Mouse (Mus musculus) WW6 (cell line): ENCODE measurements around the gene A030003K21Rik.
"Not testable (repeated sequence)": the region's sequence is repeated elsewhere in the genome, so short reads cannot be mapped to it uniquely, and the experiment has no call there.

Experiments
- DNase-seq: peaks from one replicate; pipeline ENCODE4 v3.0.0-alpha.2; 2013; ENCODE audit warnings: low read depth, low spot score

A030003K21Rik gene

DNA sequence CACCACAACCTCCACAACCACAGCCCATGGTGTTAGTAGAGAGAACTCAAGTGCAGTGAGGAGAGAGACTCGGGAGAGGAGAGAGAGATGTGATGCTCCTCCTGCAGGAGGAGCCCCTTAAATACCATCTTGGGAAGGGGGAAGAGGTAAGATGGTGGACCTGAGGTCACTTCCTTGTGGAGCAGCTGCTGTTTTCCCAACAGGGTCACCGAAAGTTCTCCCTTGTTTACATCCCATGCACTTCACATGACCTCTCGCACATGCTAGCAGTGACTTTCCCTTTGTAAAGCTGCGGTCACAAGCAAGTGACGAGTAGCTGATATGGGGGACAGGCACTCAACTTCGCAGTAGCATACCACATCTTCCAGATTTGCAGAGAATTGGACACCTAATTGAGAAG, at the start of gene A030003K21Rik:
A030003K21Rik (minus strand) TSS at position 94 of the 400 bp plus-strand sequence.
- DNase-seq, result not testable (repeated sequence)

DNA sequence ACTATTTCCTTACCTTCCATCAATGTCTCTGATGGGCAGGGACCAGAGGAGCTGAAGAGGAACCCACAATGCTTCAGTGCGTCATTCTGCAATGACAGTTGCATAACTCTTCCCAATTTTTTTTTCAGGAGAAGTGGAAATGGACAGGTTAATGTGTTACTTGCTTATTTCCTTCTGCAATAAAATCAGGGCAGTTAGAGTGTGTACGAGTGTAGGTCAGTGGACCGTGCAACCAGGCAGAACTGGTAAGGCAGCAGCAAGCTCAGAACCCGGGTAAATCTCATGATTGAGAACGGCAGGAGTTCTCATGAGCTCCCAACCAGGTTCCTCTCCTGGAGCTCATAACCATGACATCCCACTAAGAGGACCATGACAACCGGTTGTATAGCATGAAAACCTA, 48.9 kb upstream of the A030003K21Rik start:
- DNase-seq, result no peak

DNA sequence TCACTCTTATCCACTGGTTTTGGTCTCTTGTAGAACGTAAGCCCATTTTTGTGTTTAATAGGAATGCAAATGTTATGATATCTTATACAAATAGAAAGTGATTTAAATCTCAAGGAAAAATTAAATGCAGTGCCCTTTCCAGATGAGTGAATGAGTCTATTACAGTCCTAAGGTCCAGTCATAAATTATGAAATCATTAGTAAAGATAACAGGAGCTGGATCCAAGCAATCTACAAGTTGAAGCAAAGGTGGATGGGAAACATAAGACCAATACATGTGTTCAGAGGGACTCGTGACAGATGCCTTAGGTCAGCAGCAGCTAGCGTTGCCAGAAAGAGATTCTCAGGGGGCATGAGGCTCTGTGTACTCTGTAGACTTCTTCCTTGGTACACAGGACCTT, 48.4 kb upstream of the A030003K21Rik start:
- DNase-seq, result no peak

DNA sequence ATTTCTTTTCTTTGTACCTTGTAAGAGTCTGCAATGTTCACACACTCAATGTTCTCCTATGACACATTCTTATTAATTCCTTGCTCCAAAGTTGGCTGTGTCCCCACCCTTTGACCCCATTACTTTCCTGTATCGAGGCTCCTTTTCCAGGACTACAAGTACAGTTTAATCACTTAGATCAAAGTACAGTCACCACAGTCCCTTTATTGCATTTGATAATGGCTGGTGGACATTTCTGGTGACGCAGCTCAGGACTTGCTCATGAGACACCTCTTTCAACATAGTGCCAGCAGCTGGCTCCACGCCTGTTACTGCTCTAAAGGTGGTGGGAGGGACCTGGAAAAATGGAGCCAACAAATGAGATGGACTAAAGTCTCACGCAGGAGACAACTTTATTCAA, 47.9 kb upstream of the A030003K21Rik start:
- no peak for DNase-seq

DNA sequence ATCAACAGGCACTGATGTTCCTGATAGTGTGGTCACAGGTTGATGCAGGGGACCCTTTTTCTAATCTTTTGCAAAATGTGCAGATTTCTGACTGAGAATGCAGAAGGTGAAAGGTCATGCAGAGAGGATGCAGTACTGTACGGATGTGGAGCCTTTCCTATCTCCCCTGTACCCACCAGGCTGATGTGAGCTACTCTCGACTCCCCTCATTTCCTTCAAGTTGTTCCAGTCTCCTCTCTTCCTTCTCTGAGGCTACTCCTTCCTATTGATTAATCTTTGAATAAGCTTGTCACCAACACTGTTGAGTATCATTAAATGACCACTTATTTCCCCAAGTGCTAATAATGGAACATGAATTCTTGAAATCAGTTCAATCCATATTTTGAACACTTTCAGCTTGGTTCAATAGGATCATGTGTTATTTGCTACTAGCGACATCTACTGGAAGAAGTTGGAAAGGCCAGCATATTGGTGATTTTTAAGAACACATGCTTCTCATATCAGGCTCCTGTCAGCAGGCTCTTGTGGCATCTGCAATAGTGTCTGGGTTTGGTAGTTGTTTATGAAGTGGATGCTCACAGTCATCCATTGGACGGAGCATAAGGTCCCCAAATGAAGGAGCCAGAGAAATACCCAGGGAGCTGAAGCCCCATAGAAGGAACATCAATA, 44.5 kb upstream of the A030003K21Rik start:
- peak; percentile 11 for DNase-seq

DNA sequence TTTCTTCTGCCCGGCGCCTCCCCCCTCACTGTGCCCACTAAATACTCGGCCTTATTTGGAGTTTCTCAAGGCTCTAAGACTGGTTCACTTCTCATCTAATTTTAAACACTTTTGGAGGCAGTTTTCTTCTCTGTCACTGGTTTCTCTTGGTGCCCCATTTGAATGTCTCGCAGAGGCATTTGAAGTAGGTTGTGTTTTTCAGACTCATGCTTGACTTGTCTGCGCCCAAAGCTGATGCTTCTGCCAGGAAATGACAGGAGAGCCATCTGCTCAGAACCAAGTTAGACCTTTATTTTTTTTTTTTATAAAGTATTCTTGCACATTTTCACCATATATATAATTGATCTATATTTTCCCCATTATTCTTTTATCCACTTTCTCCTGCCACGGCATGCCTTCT, 43.5 kb upstream of the A030003K21Rik start:
- no peak for DNase-seq

DNA sequence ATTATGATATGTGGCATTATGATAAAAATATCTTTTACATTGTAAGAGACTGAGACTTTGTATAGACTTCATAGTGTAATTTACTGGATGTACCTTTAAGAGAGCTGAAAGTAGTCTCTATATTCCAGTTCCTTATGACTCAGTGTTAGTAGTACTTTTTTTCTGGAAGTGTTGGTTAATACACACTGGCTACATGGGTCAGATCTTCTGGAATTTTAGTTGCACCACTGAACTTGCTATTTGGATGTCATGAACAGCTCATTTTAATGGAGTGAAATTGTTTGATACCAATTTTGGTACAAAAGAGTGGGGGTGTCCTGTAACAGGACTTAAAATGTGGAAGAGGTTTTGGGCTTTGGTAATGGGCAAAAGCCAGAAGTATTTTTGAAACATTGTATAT, 34.7 kb upstream of the A030003K21Rik start:
- no peak for DNase-seq

DNA sequence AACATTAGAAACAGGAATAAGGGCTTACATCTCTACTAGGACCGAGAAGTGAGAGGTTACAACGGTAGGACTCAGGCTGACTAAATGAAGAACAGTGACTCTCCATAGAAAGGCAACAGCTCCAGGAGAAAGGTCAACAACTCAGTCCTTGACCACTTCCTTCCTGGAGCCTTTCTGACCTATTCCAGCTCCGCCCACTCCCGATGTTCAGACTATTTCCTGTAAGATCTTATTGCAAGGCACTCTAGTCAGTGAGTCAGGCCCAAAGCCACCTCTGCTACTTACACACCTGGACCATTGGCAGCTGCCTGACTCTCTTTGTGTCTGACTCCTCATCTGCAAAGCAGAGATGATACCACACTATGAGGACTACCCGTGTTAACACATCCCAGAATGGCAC, 32.6 kb upstream of the A030003K21Rik start:
- no peak for DNase-seq

DNA sequence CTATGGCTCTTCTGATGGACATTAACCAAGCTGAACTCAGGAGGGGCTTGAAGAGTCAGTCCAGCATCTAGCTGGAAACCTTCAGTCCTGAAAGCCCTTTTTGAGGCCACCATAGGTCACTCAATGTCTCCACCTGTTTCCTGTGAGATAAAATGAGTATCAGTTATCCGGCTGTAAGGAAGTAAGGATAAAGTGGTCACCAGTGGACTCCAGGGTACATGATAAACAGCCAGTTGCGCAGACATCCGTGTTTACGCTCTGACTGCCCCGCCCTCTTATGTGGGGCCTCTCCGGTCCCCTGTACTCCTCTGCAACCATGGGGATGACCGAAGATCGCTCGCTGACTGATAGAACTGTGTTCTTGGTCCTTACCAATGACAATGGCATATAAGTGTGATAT, 31.2 kb upstream of the A030003K21Rik start:
- DNase-seq, result no peak

DNA sequence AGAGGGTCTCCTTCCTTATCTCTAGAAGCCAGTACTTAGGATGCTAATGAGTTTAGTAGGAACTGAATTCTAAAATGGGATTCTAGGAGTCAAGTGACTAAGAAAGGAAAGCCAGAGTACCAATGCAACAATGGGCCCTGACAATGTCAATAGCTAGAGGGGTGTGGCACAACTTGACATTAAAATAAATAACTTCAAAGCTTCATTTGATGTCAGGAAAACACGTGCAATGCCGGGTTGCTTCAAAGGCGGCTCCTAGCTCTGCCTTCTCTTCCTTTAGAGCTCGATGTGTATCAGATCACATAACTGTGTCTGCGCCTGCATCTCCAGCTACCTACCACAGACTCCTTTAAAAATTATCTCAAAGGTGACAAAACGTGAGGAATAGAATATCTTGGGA, 30.7 kb upstream of the A030003K21Rik start:
- DNase-seq, result no peak

DNA sequence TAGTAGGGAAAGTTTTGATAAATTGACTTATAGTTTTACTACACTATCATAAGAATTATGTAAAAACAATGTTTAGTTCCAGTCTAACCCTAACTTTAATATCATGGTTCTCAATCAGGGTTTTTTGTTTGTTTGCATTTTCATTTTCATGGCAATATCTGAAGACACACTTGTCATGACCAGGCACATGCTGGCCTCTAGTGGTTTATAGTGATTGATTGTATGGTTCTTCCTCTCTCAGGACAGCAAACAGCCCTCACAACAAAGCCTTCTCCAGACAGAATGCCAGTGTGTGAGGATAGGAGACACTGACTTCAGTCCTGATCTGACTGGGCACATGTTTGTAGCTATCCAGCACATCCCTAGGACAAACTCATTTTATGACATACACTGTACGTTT, 30.1 kb upstream of the A030003K21Rik start:
- no peak for DNase-seq

DNA sequence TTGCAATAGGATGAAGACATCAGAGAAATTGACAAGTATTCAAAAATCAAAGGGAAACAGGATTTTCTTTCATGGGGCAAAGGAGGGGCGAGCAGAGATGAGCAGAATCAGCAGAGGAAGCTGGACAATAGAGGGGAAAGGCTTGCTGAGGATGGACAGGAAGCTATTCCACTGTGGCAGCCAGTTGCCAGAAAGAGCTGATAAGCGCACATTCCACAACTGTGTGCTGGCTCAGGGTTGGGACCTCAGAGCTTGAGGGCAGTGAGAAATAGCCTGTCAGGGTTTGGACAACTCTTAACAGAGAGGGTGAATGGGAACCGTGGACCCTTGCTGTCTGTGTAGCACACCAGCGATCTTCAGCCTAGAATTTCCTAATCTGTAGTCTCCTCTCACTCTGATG, 28.9 kb upstream of the A030003K21Rik start:
- DNase-seq, result no peak

DNA sequence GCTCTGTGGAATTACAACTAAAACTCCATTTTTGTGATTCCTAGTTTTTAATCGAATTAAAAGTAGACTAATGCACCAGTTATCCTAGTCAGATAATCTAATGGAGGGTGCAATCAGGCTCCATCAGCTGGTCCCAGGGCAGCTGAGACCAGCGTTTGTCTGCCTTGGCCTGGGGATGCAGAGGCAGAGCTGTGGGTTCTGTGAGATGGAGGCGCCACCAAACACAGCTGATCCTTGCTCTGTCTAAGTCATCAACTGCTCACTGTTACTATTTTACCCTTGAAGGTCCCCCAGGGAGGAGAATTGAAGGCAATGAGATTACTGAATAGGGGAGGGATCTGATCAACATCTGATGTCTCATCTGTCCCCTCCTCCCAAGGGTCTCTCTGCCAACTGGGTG, 23.2 kb upstream of the A030003K21Rik start:
- DNase-seq, result no peak

DNA sequence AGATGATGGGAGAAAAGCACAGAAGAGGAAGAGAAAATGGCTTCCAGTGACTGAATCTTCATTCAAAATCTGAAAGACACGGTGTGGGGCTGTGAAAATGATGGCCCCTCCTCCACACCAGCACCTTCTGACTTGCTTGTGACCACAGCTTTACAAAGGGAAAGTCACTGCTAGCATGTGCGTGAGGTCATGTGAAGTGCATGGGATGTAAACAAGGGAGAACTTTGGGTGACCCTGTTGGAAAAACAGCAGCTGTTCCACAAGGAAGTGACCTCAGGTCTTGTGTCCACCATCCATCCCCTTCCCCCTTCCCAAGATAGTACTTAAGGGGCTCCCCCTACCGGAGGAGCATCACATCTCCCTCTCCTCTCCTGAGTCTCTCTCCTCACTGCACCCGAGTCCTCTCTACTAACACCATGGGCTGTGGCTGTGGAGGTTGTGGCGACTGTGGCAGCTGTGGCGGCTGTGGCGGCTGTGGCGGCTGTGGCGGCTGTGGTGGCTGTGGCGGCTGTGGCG, 16.7 kb upstream of the A030003K21Rik start, which contains the start of gene Gm47955:
Gm47955 (plus strand) TSS at position 417 of the 516 bp plus-strand sequence.
- peak; percentile 9 for DNase-seq

DNA sequence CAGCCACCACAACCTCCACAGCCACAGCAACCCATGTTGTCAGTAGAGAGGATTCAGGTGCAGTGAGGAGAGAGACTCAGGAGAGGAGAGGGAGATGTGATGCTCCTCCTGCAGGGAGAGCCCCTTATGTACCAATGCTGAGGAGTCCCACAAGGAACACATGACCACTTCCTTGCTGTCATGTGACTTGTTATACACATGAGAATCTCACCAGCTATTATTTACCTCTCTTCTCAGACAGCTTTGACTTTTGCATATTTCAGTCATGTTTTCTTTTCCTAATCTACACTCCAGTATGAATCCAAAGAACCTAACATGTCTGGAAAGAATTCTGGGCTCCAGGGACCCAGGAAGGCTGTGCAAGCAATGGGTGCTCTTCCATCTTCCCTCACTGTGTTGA, 12.7 kb upstream of the A030003K21Rik start, which contains the start of gene Gm7544:
Gm7544 (minus strand) TSS at position 101 of the 400 bp plus-strand sequence.
- not testable (repeated sequence) for DNase-seq

DNA sequence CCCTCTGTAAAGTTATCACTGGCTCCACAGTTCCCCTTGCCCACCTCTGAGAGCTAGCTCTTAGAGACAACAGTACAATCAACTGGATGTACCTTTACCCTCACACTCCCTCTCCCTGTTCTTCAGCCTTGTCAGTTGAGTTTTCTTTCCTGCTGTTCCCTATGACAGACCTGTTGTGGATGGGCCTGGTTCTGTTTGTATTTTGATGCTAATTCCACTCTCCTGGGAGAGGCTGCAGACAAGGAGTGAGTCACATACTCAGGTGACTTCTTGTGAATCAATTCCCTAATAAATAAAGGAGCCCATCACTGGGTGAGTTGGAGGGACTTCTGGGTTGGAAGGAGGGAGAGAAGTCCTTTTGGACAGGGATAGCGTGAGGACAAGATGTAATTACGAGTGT, 5.4 kb upstream of the A030003K21Rik start:
- DNase-seq, result no peak

DNA sequence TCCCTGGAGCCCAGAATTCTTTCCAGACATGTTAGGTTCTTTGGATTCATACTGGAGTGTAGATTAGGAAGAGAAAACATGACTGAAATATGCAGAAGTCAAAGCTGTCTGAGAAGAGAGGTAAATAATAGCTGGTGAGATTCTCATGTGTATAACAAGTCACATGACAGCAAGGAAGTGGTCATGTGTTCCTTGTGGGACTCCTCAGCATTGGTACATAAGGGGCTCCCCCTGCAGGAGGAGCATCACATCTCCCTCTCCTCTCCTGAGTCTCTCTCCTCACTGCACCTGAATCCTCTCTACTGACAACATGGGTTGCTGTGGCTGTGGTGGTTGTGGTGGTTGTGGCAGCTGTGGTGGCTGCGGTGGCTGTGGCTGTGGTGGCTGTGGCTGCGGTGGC, 2.8 kb upstream of the A030003K21Rik start:
- not testable (repeated sequence) for DNase-seq

DNA sequence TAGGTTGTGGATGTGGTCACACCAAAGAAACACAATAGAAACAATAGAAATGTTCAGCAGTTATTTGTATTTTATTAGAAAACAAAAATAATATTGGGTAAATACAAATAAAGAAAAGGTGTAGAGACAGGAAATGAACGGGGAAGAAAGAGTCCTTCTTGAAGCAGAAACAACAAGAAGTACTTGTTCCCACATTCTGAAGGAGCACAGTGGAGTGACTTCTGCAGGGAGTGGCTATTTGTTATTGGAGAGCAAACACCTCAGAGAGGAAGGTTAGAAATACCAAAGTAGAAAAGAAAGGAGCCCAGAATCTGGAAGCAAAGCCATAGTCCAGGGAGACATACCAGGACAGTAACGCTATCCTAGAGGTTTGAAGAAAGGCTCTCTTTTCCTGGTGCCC, 683 bp downstream of the A030003K21Rik start:
- DNase-seq, result not testable (repeated sequence)

DNA sequence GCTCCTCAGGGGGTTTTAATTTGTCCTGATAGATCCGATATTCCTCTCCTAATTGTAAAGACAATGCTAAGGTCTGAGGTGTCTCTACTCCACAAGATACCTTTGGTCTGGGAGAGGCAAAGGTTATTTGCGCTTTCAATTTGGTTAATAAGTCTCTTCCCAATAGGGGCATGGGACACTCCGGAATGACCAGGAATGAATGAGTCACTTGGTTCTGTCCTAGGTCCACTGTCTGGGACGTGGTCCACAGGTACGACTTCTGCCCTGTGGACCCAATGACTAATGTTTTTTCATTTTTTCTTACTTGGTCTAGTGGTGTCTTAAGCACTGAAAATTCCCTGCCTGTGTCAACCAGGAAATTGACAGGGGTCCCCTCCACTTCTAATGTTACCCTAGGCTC, 4.5 kb downstream of the A030003K21Rik start:
- no peak for DNase-seq

DNA sequence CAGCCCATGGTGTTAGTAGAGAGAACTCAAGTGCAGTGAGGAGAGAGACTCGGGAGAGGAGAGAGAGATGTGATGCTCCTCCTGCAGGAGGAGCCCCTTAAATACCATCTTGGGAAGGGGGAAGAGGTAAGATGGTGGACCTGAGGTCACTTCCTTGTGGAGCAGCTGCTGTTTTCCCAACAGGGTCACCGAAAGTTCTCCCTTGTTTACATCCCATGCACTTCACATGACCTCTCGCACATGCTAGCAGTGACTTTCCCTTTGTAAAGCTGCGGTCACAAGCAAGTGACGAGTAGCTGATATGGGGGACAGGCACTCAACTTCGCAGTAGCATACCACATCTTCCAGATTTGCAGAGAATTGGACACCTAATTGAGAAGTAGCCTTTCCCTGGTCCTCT, 11.9 kb downstream of the A030003K21Rik start, which contains the start of gene Gm6217:
Gm6217 (minus strand) TSS at position 74 of the 400 bp plus-strand sequence.
- DNase-seq, result not testable (repeated sequence)

DNA sequence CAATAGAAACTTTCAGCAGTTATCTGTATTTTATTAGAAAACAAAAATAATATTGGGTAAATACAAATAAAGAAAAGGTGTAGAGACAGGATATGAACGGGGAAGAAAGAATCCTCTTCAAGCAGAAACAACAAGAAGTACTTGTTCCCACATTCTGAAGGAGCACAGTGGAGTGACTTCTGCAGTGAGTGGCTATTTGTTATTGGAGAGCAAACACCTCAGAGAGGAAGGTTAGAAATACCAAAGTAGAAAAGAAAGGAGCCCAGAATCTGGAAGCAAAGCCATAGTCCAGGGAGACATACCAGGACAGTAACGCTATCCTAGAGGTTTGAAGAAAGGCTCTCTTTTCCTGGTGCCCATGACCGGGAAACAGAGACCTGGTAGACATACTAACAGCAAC, 12.6 kb downstream of the A030003K21Rik start:
- DNase-seq, result not testable (repeated sequence)

DNA sequence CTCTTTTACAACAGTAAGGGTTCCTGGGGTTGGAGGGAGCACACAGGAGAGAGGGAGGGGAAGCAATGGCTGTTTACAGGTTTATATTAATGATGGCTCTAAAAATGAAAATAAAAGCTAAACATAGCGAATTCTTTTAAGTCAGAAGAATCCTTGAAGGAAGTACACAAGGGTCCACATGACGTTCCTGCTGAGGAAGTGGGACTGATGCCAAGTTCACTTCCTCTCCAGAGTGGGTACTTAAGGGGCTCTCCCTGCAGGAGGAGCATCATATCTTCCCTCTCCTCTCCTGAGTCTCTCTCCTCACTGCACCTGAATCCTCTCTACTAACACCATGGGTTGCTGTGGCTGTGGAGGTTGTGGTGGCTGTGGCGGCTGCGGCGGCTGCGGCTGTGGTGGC, 18.5 kb downstream of the A030003K21Rik start, which contains the start of gene A030014E15Rik:
A030014E15Rik (plus strand) TSS at position 268 of the 400 bp plus-strand sequence.
- DNase-seq, result no peak

DNA sequence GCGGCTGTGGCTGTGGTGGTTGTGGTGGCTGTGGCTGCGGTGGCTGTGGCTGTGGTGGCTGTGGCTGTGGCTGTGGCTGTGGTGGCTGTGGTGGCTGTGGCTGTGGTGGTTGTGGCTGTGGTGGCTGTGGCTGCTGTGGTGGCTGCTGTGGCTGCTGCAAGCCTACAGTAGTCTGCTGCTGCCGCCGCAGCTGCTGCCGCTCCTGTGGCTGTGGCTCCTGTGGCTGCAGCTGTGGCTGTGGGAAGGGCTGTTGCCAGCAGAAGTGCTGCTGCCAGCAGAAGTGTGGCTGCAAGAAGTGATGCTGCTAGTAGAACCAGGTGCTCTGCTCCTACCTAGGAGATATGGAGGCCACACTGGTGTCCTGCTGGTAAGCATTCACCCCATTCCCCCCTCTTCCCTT, 29.8 kb downstream of the A030003K21Rik start:
- DNase-seq, result not testable (repeated sequence)
